Mouse (Mus musculus) forebrain, postnatal 0 days (tissue): ENCODE results near the gene Gdf9. TPM values are rescaled to one million over a fixed set of nuclear protein-coding genes. Genes with fewer than 3 reads are reported as not detected.

Source experiments
- ATAC-seq: fragments of 200-750 bp; cut with Nextera tagmentation; 2 replicates; pipeline ENCODE4 v1.8.0; 2017; ENCODE audit warnings: mild to moderate bottlenecking, moderate library complexity
- DNase-seq: peaks from one replicate; pipeline ENCODE4 v3.0.0-alpha.2; 2015
- H3K27ac ChIP-seq: fragments of 300-500 bp; sonication (generic); 2 replicates; pipeline ENCODE4 v1.5.1; 2014; ENCODE audit warnings: low read depth, mild to moderate bottlenecking, antibody characterized with exemption, low read length, moderate library complexity, mixed read lengths
- H3K27me3 ChIP-seq: fragments of 300-500 bp; sonication (generic); 2 replicates; pipeline ENCODE4 v1.6.1; 2014; ENCODE audit warnings: mild to moderate bottlenecking, low read length, mixed read lengths; ENCODE audit not compliant: insufficient read depth
- H3K36me3 ChIP-seq: fragments of 300-500 bp; sonication (generic); 2 replicates; pipeline ENCODE4 v1.6.1; 2014; ENCODE audit warnings: mild to moderate bottlenecking, moderate library complexity; ENCODE audit not compliant: insufficient read depth
- H3K4me1 ChIP-seq: fragments of 300-500 bp; sonication (generic); 2 replicates; pipeline ENCODE4 v1.6.1; 2014; ENCODE audit warnings: antibody characterized with exemption; ENCODE audit not compliant: insufficient read depth
- H3K4me2 ChIP-seq: fragments of 300-500 bp; sonication (generic); 2 replicates; pipeline ENCODE4 v1.6.1; 2014; ENCODE audit warnings: low read depth, mild to moderate bottlenecking, moderate library complexity
- H3K4me3 ChIP-seq: fragments of 300-500 bp; sonication (generic); 2 replicates; pipeline ENCODE4 v1.5.1; 2014; ENCODE audit warnings: low read depth, low read length, mixed read lengths
- H3K9ac ChIP-seq: fragments of 300-500 bp; sonication (generic); 2 replicates; pipeline ENCODE4 v1.6.1; 2014; ENCODE audit warnings: mild to moderate bottlenecking
- H3K9me3 ChIP-seq: fragments of 300-500 bp; sonication (generic); 2 replicates; pipeline ENCODE4 v1.6.1; 2016; ENCODE audit warnings: low read length
- CTCF ChIP-seq: sonication (generic); IDR thresholded peaks from 2 replicates; pipeline ENCODE4 v1.5.1; 2016; ENCODE audit warnings: antibody characterized with exemption, control low read depth, low read depth
- WGBS: fragments of 180-500 bp; shearing (Covaris S2); extraction: QIAGEN DNeasy Blood & Tissue Kit; methylation state at CpG from one replicate; pipeline ENCODE4 v1.1.7; 2014; 5-methylcytosine and 5-hydroxymethylcytosine counted together
- polyA plus RNA-seq: library from polyadenylated mRNA; unstranded; fragments of >200 nt; fragmentation: Nextera tagmentation; extraction: Ambion mirVana; gene quantifications from 2 replicates; pipeline ENCODE4 v1.2.1, GENCODE M21; 2015
- total RNA-seq: library from RNA; depleted of rRNA; stranded (reverse); fragments of >200 nt; gene quantifications from 2 replicates; pipeline ENCODE4 v1.2.3, GENCODE M21; 2014

Gene Gdf9
- total and polyA plus RNA-seq, 2 experiments from 2014 or later = 0.67 to 2.0 TPM

DNA sequence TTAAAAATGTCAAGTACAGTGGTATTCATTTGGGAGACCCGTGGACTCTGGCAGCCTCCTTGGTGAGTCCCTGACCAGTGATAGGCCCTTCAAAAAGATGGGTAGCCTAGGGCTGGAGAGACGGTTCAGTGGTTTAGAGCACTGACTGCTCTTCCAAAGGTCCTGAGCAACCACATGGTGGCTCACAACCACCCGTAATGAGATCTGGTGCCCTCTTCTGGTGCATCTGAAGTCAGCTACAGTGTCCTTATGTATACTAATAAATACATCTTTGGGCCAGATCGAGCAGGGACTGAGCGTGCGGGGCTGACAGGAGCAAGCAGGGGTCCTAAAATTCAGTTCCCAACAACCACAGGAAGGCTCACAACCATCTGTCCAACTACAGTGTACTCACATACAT lies 13.0 kb downstream of the Gdf9 start:
- Histone ChIP-seq H3K9ac (no peak overlapping the region), H3K4me1 (no peaks in the 10 kb centered on the region), H3K4me2 (no peak overlapping the region), H3K27ac (no peak overlapping the region), H3K27me3 (no peaks in the 10 kb centered on the region), H3K36me3 (no peaks in the 10 kb centered on the region), H3K4me3 (no peak overlapping the region), H3K9me3 (no peaks in the 10 kb centered on the region)
- 38% methylated on average over 6 of the region's 6 CpGs for WGBS
- peak; percentile 59 for TF ChIP-seq CTCF
- no peak for ATAC-seq
- DNase-seq = no peak

DNA sequence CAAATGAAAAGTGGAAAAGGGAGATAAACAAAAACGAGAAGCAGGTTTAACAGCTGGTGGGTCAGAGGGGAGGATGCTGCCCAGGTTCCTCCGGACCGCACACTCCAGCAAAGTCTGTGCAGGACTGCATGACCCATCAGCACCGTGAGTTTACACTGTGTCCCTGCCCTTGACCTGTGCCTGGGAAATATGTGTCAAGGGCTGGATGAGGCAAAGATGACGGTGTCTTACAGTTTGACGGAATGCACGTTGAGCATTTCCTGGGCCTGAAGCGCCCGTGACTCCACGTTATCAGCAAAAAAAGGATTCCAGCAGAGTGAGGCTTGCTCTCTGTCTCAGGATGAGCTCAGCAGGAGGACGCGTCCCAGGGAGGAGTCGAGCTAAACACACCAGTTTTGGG lies 14.7 kb downstream of the Gdf9 start:
- Histone ChIP-seq H3K4me2 (no peak overlapping the region), H3K4me1 (no peaks in the 10 kb centered on the region), H3K4me3 (no peak overlapping the region), H3K9me3 (no peaks in the 10 kb centered on the region), H3K27me3 (no peaks in the 10 kb centered on the region), H3K36me3 (no peaks in the 10 kb centered on the region), H3K9ac (no peak overlapping the region), H3K27ac (no peak overlapping the region)
- ATAC-seq (no peak), DNase-seq (no peak)
- no peak for TF ChIP-seq CTCF
- 60% methylated on average over 13 of the region's 13 CpGs for WGBS

DNA sequence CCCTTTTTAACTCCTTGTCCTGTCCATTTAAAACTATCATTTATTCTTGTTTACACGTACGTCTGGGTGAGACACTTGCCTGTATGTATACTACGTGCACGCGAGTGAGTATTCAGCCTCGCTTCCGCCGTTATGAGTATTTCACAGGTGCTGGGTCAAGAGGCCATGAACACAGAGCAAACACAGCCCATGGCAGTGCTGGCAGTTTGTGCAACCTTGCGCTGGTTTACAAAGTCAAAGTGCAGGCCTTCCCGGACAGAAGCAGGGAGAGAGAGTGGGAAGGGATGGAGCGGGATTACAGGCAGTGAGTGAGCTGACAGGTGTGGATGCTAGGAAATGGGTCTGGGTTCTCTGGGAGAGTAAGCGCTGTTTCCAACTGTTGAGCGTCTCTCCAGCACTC lies 15.4 kb downstream of the Gdf9 start:
- Histone ChIP-seq H3K4me3 (no peak overlapping the region), H3K27me3 (no peaks in the 10 kb centered on the region), H3K4me2 (no peak overlapping the region), H3K36me3 (no peaks in the 10 kb centered on the region), H3K4me1 (no peaks in the 10 kb centered on the region), H3K27ac (no peak overlapping the region), H3K9me3 (no peaks in the 10 kb centered on the region), H3K9ac (no peak overlapping the region)
- 89% methylated on average over 13 of the region's 13 CpGs for WGBS
- DNase-seq (no peak), ATAC-seq (no peak)
- TF ChIP-seq CTCF = no peak

DNA sequence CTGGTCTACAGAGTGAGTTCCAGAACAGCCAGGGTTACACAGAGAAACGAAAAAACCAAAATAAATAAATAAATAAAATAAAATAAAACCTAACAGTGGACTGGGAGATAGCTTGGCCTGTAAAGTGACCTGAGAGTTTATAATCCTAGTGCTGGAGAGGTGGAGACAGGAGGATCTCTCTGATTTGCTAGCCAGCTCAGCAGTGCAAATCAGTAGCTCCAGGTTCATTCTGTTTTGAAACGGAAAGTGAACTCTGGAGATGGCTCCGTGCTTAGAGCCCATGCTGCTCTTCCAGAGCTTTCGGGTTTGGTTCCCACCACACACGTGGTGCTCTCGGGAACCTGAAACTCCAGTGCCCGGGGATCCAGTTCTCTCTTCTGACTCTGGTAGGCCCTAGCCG lies 17.2 kb downstream of the Gdf9 start:
- Histone ChIP-seq H3K27ac (no peak overlapping the region), H3K9me3 (no peaks in the 10 kb centered on the region), H3K9ac (no peak overlapping the region), H3K4me1 (no peaks in the 10 kb centered on the region), H3K4me3 (no peak overlapping the region), H3K4me2 (no peak overlapping the region), H3K36me3 (no peaks in the 10 kb centered on the region), H3K27me3 (no peaks in the 10 kb centered on the region)
- 90% methylated on average over 8 of the region's 8 CpGs for WGBS
- no peak for TF ChIP-seq CTCF
- DNase-seq (no peak), ATAC-seq (no peak)

DNA sequence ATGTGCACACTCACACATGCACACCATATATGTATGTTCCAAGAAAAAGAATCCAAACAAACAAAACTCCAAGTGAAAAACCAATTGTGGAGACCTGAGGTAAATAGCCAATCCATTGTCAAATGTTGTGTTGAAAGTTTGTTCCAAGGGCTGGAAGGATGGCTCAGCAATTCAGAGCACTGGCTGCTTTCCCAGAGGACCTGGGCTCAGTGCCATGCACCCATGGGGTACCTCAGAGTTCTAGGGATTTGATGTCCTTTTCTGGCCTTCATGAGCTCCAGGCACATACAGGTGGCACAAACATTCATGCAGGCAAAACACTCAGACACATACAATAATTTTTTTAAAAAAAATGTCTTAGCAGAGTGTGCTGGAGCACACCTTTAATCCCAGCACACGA lies 17.7 kb downstream of the Gdf9 start:
- no peak for DNase-seq

DNA sequence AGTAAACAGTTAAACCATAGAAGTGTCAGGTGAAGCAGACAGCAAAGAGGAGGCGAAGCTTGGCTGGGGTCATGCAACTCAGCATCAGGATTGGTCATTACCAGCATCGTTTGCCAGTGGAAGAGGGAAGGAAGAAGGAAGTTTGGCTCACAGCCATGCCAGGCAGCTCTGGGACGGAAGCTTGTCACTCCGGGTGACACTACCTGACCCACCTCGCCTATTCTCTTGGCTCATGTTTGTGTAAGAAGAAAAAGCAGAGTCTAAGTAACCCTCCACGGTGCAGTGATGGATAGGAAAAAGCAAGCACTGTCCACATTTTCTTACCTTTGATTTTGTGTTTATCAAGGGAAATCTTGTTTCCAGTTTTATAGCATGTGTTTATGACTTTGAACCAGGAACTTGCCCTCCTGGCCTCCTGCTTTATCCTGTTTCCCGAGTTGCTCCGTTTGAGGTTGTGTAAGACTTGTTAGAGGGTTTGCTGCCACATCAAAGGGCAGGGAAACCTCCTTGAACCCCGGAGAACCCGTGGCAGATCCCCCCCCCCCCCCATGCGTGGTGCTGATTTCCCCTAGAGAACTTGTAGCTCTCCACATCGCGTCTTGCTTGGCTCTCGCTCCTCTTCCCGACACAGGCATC lies 19.4 kb downstream of the Gdf9 start:
- Histone ChIP-seq H3K4me2 (no peak overlapping the region), H3K36me3 (no peaks in the 10 kb centered on the region), H3K4me1 (no peaks in the 10 kb centered on the region), H3K27me3 (no peaks in the 10 kb centered on the region; the same call in 1 of the 2 replicates), H3K27ac (no peak overlapping the region), H3K9me3 (no peaks in the 10 kb centered on the region), H3K4me3 (no peak overlapping the region), H3K9ac (no peak overlapping the region)
- 65% methylated on average over 15 of the region's 15 CpGs for WGBS
- ATAC-seq (no peak), DNase-seq (no peak)
- TF ChIP-seq CTCF = no peak

More for the DNA sequence above, 17.7 kb downstream of the Gdf9 start:
- H3K9me3 ChIP-seq = no peaks in the 10 kb centered on the region
- H3K4me2 ChIP-seq = no peak overlapping the region
- H3K27ac ChIP-seq = no peak overlapping the region
- ATAC-seq = no peak
- H3K27me3 ChIP-seq = no peaks in the 10 kb centered on the region
- no peak overlapping the region for H3K9ac ChIP-seq
- no peaks in the 10 kb centered on the region for H3K36me3 ChIP-seq
- no peak for TF ChIP-seq CTCF
- 72% methylated on average over 1 of the region's 1 CpGs for WGBS
- H3K4me3 ChIP-seq = no peak overlapping the region
- H3K4me1 ChIP-seq = no peaks in the 10 kb centered on the region

DNA sequence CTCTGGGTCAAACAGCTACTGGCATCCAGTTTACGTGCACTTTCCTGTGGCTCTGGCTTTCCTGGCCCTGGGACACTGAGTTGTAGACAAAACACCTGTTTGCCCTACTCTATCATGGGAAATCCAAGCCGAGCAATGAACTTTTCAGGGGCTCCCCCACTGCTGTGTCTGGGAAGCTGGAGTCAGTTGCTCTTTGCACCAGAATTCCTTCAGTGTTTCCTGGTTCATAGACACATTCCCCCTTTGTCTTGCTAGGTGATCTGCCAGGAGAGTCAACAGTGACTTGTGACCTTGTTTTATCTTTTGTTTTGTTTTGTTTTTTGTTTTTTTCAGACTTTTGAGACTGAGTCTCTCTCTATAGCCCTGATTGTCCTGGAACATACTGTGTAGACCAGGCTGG lies 20.5 kb downstream of the Gdf9 start:
- Histone ChIP-seq H3K4me1 (no peaks in the 10 kb centered on the region), H3K36me3 (no peaks in the 10 kb centered on the region), H3K27me3 (no peaks in the 10 kb centered on the region; the same call in 1 of the 2 replicates), H3K27ac (no peak overlapping the region), H3K4me3 (no peak overlapping the region), H3K4me2 (no peak overlapping the region), H3K9me3 (no peaks in the 10 kb centered on the region), H3K9ac (no peak overlapping the region)
- no peak for DNase-seq
- WGBS = 78% methylated on average over 2 of the region's 2 CpGs
- TF ChIP-seq CTCF = no peak
- no peak for ATAC-seq
